Mouse (Mus musculus): ENCODE data around the gene 1700029J07Rik. TPM values are rescaled to one million over a fixed set of nuclear protein-coding genes. Genes with fewer than 3 reads are reported as not detected.

Gene 1700029J07Rik
- polyA plus RNA-seq, 1 experiment = 2.6 TPM

DNA sequence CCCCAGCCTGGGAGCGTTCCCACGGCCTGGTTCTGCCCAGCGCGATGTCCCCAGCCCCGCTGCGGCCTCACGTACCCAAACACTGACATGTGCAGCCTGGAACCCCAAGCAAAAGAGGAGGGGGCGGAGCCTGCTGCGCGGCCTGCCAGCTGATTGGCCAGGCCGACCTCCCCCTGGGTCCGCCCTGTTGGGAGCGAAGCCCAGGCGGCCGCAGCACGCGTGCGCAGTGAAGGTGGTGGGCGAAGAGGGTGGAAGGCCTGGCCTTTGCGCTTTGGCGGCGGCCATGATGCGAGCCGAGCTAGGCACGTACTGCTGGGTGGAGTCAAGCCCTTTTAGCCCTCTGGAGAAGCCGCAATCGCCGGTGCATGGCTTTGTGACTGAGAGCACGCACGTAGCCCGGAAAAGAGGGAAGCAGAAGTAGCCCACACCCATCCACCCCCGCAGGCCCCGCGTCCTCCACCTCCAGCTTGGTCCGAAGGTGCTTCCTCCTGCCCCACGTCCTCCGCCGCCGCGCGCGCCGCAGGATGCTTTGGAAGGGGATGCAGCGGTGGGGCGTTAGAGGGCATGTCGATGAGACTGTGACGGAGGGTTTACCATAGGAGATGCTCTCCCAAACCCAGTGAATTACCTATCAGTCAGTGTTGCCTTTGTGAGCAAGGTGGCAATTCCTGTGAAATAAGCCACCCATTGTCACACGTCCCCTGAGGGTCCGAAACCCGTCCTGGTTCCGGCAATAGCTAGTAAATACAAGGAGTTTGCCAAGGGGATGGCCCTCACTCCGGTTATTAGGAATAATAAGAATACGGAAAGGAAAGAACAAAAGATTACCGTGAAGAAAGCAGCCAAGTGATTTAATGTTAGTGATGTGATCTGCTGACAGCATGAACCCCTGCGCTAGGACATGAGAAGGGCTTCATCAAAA, 25.0 kb upstream of the 1700029J07Rik start:
- peak overlapping the region; percentile 57 for H3K27ac ChIP-seq (ENCODE audit: insufficient read depth, low read length)
- TF ChIP-seq CTCF (IDR thresholded peaks at IDR 0.05; ENCODE audit: borderline replicate concordance, insufficient read depth, low read length) (no peak), POLR2A (IDR thresholded peaks at IDR 0.05; ENCODE audit: low read depth, low read length) (peak; percentile 84)

DNA sequence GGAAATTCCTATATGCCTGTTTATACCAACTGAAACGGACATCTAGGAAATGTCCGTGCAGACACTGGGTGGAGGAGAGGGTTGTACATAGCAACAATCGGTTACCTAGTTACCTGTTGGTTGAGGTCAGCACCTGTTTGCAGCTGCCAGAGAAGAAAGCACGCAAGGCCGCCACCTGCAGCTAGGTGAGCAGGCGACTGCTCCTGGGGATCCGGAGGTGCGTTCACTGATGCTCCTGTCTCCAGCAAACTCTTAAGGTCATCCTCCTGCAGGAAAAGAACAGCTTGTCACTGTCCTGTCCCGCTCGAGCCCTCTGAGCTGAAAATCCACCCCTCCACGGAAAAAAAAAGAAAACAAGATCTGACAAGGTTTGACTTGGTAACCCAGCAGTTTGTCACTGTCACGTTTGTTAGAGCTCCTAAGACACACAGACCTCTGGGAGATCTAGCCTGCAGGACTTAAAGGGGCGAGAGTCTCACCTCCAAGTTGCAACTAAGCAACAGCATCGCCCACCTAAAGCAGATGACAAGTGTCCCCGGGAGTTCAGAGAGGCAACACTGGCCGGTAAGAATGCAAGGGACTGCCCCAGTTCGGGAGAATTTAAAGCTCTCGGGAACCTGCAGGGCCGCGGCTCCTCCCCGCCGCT, 24.2 kb upstream of the 1700029J07Rik start, which contains the start of gene Lrp2bp:
Gene Lrp2bp (plus strand): TSS at position 166 of the 646 bp plus-strand sequence.
- Histone ChIP-seq H3K4me1 (ENCODE audit: control insufficient read depth, insufficient read depth, low read length) (no peaks in the 10 kb centered on the region), H3K4me3 (ENCODE audit: insufficient read depth, low read length) (peak within 1 kb of the TSS; percentile 37), H3K27ac (ENCODE audit: insufficient read depth, low read length) (peak within 1 kb of the TSS; percentile 57)
- TF ChIP-seq POLR2A (IDR thresholded peaks at IDR 0.05; ENCODE audit: low read depth, low read length) (no peak), CTCF (IDR thresholded peaks at IDR 0.05; ENCODE audit: borderline replicate concordance, insufficient read depth, low read length) (no peak)

More for the DNA sequence above, 25.0 kb upstream of the 1700029J07Rik start:
- Histone ChIP-seq H3K4me1 (ENCODE audit: control insufficient read depth, insufficient read depth, low read length) (0 out of 2 replicates have a peak, but pooled peaks cover 1% of the 10 kb centered on the region), H3K4me3 (ENCODE audit: insufficient read depth, low read length) (peak overlapping the region; percentile 37)

DNA sequence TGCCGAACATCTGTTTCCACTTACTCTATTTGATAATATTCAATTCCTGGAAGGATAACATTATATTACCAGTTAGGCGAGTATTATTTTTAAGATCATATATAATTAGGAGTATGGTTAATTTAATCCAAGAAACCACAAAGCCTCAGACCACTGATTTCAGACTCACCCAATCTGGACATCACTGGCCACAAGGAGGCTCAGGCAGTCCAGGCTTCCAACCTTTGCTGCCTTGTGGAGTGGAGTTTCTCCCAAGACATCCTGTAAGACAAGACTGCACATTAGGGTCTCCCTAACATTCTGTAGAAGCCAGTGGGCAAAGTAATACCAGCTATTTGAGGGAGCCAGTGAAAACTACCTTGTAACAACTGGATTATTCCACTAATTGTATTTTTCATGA, 23.2 kb upstream of the 1700029J07Rik start:
- no peak overlapping the region for H3K4me3 ChIP-seq (ENCODE audit: insufficient read depth, low read length)
- TF ChIP-seq POLR2A (IDR thresholded peaks at IDR 0.05; ENCODE audit: low read depth, low read length) = no peak
- TF ChIP-seq CTCF (IDR thresholded peaks at IDR 0.05; ENCODE audit: borderline replicate concordance, insufficient read depth, low read length) = peak; percentile 32; the same call in 1 of the 2 replicates
- no peak overlapping the region for H3K27ac ChIP-seq (ENCODE audit: insufficient read depth, low read length)
- no peaks in the 10 kb centered on the region for H3K4me1 ChIP-seq (ENCODE audit: control insufficient read depth, insufficient read depth, low read length)

DNA sequence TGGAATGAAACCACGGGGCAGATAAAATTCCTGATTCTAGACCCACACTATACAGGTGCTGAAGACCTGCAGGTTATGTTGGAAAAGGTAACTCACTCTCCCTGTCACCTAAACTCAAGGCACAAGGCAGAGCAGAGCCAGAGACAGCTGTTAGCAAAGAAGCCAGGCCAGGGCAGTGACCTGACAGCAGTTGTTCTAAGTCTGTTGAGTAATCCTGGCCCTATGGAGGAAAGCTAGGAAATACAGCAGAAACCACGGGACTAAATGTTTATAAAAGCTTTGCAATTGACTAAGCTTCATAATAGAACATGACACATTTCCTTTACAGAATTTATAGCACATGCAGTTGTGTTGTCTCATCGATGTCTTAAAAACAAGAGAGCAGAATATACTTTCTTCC, 20.5 kb upstream of the 1700029J07Rik start:
- no peak overlapping the region for H3K4me3 ChIP-seq (ENCODE audit: insufficient read depth, low read length)
- TF ChIP-seq POLR2A (IDR thresholded peaks at IDR 0.05; ENCODE audit: low read depth, low read length) = no peak
- TF ChIP-seq CTCF (IDR thresholded peaks at IDR 0.05; ENCODE audit: borderline replicate concordance, insufficient read depth, low read length) = no peak
- no peak overlapping the region for H3K27ac ChIP-seq (ENCODE audit: insufficient read depth, low read length)
- H3K4me1 ChIP-seq (ENCODE audit: control insufficient read depth, insufficient read depth, low read length) = no peaks in the 10 kb centered on the region

DNA sequence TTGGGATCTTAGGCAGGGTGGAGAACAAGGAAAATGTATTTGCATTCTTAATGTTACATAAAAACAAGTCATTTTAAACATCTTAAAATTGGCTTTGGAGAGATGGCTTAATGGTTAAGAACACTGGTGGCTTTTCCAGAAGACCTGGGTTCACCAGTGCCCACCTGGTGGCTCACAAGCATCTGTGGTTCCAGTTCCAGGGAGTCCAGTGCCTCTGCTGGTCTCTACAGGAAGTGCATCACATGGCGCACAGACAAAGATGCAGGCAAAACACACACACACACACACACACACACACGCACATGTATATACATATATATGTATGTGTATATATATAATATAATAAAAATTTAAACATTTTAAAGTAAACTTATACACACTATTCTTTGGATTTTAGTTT, 19.1 kb upstream of the 1700029J07Rik start:
- H3K27ac ChIP-seq (ENCODE audit: insufficient read depth, low read length) = no peak overlapping the region
- no peak overlapping the region for H3K4me3 ChIP-seq (ENCODE audit: insufficient read depth, low read length)
- TF ChIP-seq CTCF (IDR thresholded peaks at IDR 0.05; ENCODE audit: borderline replicate concordance, insufficient read depth, low read length) = peak; percentile 10; the same call in 1 of the 2 replicates
- no peak for TF ChIP-seq POLR2A (IDR thresholded peaks at IDR 0.05; ENCODE audit: low read depth, low read length)
- no peaks in the 10 kb centered on the region for H3K4me1 ChIP-seq (ENCODE audit: control insufficient read depth, insufficient read depth, low read length)

DNA sequence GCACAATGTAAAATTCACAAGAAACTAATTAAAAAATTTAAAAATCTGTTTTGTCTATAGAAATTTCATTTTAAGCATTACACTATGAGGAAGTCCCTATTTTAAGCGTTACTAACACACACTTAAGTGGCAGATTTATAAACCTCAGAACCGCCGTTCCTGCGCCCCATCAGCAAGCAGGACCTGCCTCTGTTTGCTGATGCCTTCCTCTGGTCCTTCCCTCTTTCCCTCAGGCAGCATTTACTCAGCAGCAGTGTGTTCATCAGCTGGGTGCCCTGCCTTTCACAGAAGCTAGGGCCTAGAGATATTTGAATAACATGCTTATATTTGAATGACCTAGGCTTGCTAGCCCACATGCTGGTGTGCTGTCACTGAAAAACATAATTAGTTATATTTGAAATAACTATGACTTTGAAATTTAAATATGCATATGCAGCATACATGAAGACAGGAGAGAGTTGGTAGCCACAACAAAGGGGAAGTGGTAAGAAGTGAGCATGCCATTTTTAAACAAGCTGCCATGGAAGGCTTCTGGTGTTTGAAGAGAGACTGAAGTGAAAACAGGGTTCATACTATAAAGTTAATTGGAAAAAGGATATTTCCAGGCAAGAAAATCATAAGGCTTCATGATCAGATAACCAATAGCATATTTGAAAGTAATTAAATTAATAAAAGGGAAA, 15.7 kb upstream of the 1700029J07Rik start:
- Histone ChIP-seq H3K4me3 (ENCODE audit: insufficient read depth, low read length) (no peak overlapping the region), H3K27ac (ENCODE audit: insufficient read depth, low read length) (no peak overlapping the region), H3K4me1 (ENCODE audit: control insufficient read depth, insufficient read depth, low read length) (peaks cover 7% of the 10 kb centered on the region)
- TF ChIP-seq CTCF (IDR thresholded peaks at IDR 0.05; ENCODE audit: borderline replicate concordance, insufficient read depth, low read length) (no peak), POLR2A (IDR thresholded peaks at IDR 0.05; ENCODE audit: low read depth, low read length) (no peak)

DNA sequence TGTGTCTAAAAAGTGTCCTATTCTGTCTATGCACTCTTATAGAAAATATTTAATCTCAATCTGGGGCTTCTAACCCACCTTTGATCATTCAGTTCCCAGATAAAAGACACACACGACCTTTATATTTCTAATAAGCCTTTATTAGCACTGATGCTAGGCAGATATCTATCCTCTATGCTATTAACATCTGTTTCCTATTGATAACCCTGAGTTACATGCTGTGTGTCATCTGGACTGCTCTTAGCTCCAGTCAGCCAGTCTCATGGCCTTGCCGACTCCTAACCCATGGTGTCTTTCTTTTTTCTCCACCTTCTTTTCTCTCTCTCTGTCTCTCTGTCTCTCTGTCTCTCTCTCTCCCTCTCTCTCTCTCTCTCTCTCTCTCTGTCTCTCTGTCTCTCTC, 13.1 kb upstream of the 1700029J07Rik start:
- peaks cover 7% of the 10 kb centered on the region for H3K4me1 ChIP-seq (ENCODE audit: control insufficient read depth, insufficient read depth, low read length)
- H3K4me3 ChIP-seq (ENCODE audit: insufficient read depth, low read length) = no peak overlapping the region
- H3K27ac ChIP-seq (ENCODE audit: insufficient read depth, low read length) = no peak overlapping the region
- no peak for TF ChIP-seq POLR2A (IDR thresholded peaks at IDR 0.05; ENCODE audit: low read depth, low read length)
- no peak for TF ChIP-seq CTCF (IDR thresholded peaks at IDR 0.05; ENCODE audit: borderline replicate concordance, insufficient read depth, low read length)

DNA sequence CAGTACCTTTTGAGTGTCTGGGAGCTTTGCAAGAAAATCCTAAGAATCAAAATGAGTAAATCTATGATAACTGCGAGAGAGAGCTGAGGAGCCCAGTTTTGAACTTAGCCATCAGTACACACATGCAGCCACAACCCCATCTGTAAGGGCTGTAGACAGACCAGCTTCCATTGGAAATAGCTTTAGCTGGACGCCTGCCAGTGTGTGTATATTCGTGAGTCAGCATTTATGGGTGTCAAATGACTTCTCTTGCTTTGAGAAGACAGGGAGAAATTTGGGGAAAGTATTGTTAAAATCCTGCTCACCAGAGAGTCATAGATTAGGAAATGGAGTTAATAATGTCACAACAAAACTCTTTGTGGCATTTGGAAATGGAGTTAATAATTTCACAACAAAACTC, 11.6 kb upstream of the 1700029J07Rik start:
- Histone ChIP-seq H3K4me1 (ENCODE audit: control insufficient read depth, insufficient read depth, low read length) (peaks cover 7% of the 10 kb centered on the region), H3K27ac (ENCODE audit: insufficient read depth, low read length) (no peak overlapping the region), H3K4me3 (ENCODE audit: insufficient read depth, low read length) (no peak overlapping the region)
- TF ChIP-seq CTCF (IDR thresholded peaks at IDR 0.05; ENCODE audit: borderline replicate concordance, insufficient read depth, low read length) = no peak
- TF ChIP-seq POLR2A (IDR thresholded peaks at IDR 0.05; ENCODE audit: low read depth, low read length) = no peak

DNA sequence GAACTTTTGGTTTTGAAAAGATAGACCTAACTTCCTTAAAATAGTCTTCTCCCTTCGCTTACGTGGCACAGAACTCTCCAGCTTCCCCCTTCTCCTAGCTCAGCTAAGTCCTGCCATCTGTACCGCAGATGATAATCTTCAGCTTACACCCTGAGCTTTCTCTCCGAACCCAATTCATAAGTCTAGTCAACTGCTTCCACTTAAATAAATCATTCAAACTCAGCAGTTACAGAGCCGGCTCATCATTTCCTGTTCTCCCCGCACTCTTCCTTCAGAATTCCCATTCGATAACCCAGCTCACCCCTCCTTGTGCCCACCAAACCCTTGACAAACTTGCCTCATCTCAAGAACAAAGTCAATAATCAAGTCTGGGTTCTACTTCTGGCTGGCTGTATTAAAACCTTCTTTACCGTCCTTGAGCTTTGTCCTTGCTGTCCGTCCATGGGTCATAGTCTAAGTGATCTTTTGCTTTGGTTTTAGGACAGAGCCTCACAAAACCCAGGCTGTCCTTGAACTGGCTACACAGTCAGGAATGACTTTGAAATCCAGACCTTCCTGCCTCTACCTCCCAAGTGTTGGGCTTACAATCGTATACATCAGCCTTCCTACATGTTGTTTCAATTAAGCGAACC, 901 bp upstream of the 1700029J07Rik start:
- TF ChIP-seq CTCF (IDR thresholded peaks at IDR 0.05; ENCODE audit: borderline replicate concordance, insufficient read depth, low read length) = no peak
- no peak for TF ChIP-seq POLR2A (IDR thresholded peaks at IDR 0.05; ENCODE audit: low read depth, low read length)
- peaks cover 6% of the 10 kb centered on the region; the same call in 1 of the 2 replicates for H3K4me1 ChIP-seq (ENCODE audit: control insufficient read depth, insufficient read depth, low read length)
- H3K27ac ChIP-seq (ENCODE audit: insufficient read depth, low read length) = no peak overlapping the region
- peak overlapping the region; percentile 77 for H3K4me3 ChIP-seq (ENCODE audit: insufficient read depth, low read length)

Data from embryonic fibroblast, embryonic 13.5 days (primary cell).